Mouse (Mus musculus): ENCODE measurements around the gene Samd10. TPM values are rescaled to one million over a fixed set of nuclear protein-coding genes. Genes with fewer than 3 reads are reported as not detected.

The Samd10 gene
- total RNA-seq, 2 experiments from 2014 or later, result 43.7 to 48.7 TPM

Small RNAs within 50 kb of the gene (microRNA-seq; reads per million reads assigned to microRNA genes)
- not detected for gene Mir7006

Other genes with a start within 250 kb of the Samd10 start
- gene Zgpat, start 234.3 kb downstream of the Samd10 start, total RNA-seq (2021), result 10 to 100 TPM; 73.9 to 83.5 TPM
- 10 to 100 TPM; 57.3 to 60.3 TPM for gene Arfrp1, start 233.8 kb downstream of the Samd10 start, total RNA-seq (2021)
- gene Lime1, start 219.1 kb downstream of the Samd10 start, total RNA-seq (2021), result 10 to 100 TPM; 40.8 to 44.9 TPM
- 10 to 100 TPM; 16.6 to 16.8 TPM for gene Zbtb46, start 139.8 kb downstream of the Samd10 start, total RNA-seq (2021)
- gene Abhd16b, start 106.0 kb downstream of the Samd10 start, total RNA-seq (2021), result not detected
- gene Tpd52l2, start 102.1 kb downstream of the Samd10 start, total RNA-seq (2021), result 10 to 100 TPM; 69.7 to 73.5 TPM
- gene Dnajc5, start 78.7 kb downstream of the Samd10 start, total RNA-seq (2021), result 100 to 1,000 TPM; 288 to 305 TPM
- 10 to 100 TPM; 66.1 to 69.2 TPM for gene Uckl1, start 14.3 kb downstream of the Samd10 start, total RNA-seq (2021)
- gene Prpf6, start 7.3 kb downstream of the Samd10 start, total RNA-seq (2021), result 10 to 100 TPM; 49.7 to 51.6 TPM
- gene Zfp512b, start 6.4 kb downstream of the Samd10 start, total RNA-seq (2021), result 100 to 1,000 TPM; 191 to 197 TPM
- gene Gm29797, start 57.8 kb upstream of the Samd10 start, total RNA-seq (2021), result under 1 TPM; 0.50 to 0.54 TPM
- gene Sox18, start 72.4 kb upstream of the Samd10 start, total RNA-seq (2021), result 10 to 100 TPM; 13.4 to 13.5 TPM
- 10 to 100 TPM; 57.8 to 62.4 TPM for gene Tcea2, start 81.1 kb upstream of the Samd10 start, total RNA-seq (2021)
- gene Rgs19, start 94.8 kb upstream of the Samd10 start, total RNA-seq (2021), result 10 to 100 TPM; 39.0 to 49.4 TPM
- gene Lkaaear1, start 99.2 kb upstream of the Samd10 start, total RNA-seq (2021), result not detected
- 10 to 100 TPM; 73.1 to 73.8 TPM for gene Oprl1, start 115.8 kb upstream of the Samd10 start, total RNA-seq (2021)
- gene Myt1, start 164.1 kb upstream of the Samd10 start, total RNA-seq (2021), result 10 to 100 TPM; 35.7 to 37.7 TPM
- gene Pcmtd2, start 238.6 kb upstream of the Samd10 start, total RNA-seq (2021), result 10 to 100 TPM; 38.0 to 40.7 TPM

All from left cerebral cortex, postnatal 4 days (tissue).